In the genomic region with DNA sequence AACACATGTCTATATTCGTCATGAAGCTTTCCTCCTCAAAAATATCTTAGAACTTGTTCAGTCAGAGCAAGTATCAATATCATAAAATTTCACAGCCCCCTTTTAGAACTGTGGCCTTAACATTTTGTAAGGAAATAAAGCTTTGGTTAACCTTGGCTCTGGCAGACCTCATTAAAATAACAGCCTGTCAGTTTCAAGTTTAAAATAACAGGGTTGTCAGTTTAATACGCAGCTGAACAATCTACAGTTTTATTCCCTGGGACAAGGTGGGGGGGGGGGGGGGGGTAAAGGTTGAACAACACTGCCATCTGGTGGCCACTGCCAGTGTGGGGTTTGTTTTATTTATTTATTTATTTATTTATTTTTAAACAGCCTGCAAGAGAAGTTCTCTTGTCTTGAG, we compare ENCODE assay signal across 9 mouse cellular contexts.
DNase-seq lines count a peak whose midpoint lies in the region; ATAC-seq and TF ChIP-seq lines count a peak whose summit lies in the region.
"Had no signal": no experiment of that assay in that cellular context is flagged by ENCODE, and none has a peak within 500 bp of the region (broad histone marks: within the 10 kb centered on the region; RNA-seq: fewer than 3 reads in every experiment).

No protein-coding gene starts in this region.

- no peaks in the 10 kb centered on the region for H3K9me3 ChIP-seq in midbrain, postnatal 0 days (ENCODE audit: low read length)
- H3K9me3 ChIP-seq: liver, embryonic 15.5 days had no signal

- peak; percentile 28 for DNase-seq in left cerebral cortex, postnatal 4 days
- DNase-seq in left cerebral cortex, postnatal 10 days (ENCODE audit: extremely low spot score in 1 of 2, low spot score in 2 of 2), result no peak
- peak; percentile 45 for DNase-seq in MN1 (ENCODE audit: low spot score)
- DNase-seq in adrenal gland, postnatal 36 days, result peak; percentile 39 to 51
- DNase-seq in heart, postnatal 4 days, result peak; percentile 63
- peak; percentile 61 for DNase-seq in midbrain, postnatal 0 days (ENCODE audit: low spot score)
- no peak for DNase-seq in layer of hippocampus, adult 11-12 months (ENCODE audit: low spot score)
- no peak for DNase-seq in left cerebral cortex, postnatal 25 days (ENCODE audit: low spot score in 2 of 2)

- no peaks in the 10 kb centered on the region for H3K4me1 ChIP-seq in midbrain, postnatal 0 days (ENCODE audit: insufficient read depth, low read length)
- H3K4me1 ChIP-seq: liver, embryonic 15.5 days had no signal

- ATAC-seq in midbrain, postnatal 0 days (ENCODE audit: low FRiP score), result no peak

- no peak overlapping the region for H3K27ac ChIP-seq in midbrain, postnatal 0 days (ENCODE audit: low read depth, low read length)
- H3K27ac ChIP-seq: liver, embryonic 15.5 days had no signal

- TF ChIP-seq CTCF in midbrain, postnatal 0 days (IDR thresholded peaks at IDR 0.05), result peak; percentile 67

- H3K36me3 ChIP-seq in midbrain, postnatal 0 days (ENCODE audit: insufficient read depth, low read length), result no peaks in the 10 kb centered on the region
- H3K36me3 ChIP-seq: liver, embryonic 15.5 days had no signal

- WGBS in midbrain, postnatal 0 days, result 17% methylated on average over 2 of the region's 2 CpGs

- H3K27me3 ChIP-seq in midbrain, postnatal 0 days (ENCODE audit: insufficient read depth, low read length), result no peaks in the 10 kb centered on the region
- H3K27me3 ChIP-seq: liver, embryonic 15.5 days had no signal

- intact Hi-C loops in left cerebral cortex, postnatal 4 days (cut with DNase I), result loop anchor here (10.0 kb wide), 1 partner anchor 1014 kb away; the partner anchor contains the start of gene Gpc6
- intact Hi-C loops in left cerebral cortex, postnatal 10 days (cut with DNase I), result no loop called here
- intact Hi-C loops in left cerebral cortex, postnatal 25 days (cut with DNase I), result loop anchor here (10.0 kb wide), 2 partner anchors 834 to 1384 kb away; no protein-coding TSS in a partner anchor

- no peak overlapping the region for H3K4me2 ChIP-seq in midbrain, postnatal 0 days (ENCODE audit: low read depth, low read length, poor library complexity, severe bottlenecking)
- H3K4me2 ChIP-seq: liver, embryonic 15.5 days had no signal

- no peak overlapping the region for H3K9ac ChIP-seq in midbrain, postnatal 0 days (replicated peaks; ENCODE audit: low read length, poor library complexity, severe bottlenecking)
- H3K9ac ChIP-seq: liver, embryonic 15.5 days had no signal

- H3K4me3 ChIP-seq in midbrain, postnatal 0 days (ENCODE audit: low read depth, low read length), result no peak overlapping the region
- H3K4me3 ChIP-seq: liver, embryonic 15.5 days had no signal

Comparison
In these comparisons a context has a peak if more than half of its experiments do, and no peak if none do; other contexts are left out.
1. DNase-seq: peak in left cerebral cortex, postnatal 4 days (single experiment), MN1 (single experiment), adrenal gland, postnatal 36 days (2 of 2), heart, postnatal 4 days (single experiment) and midbrain, postnatal 0 days (single experiment); none in left cerebral cortex, postnatal 10 days (0 of 2), layer of hippocampus, adult 11-12 months (single experiment) and left cerebral cortex, postnatal 25 days (0 of 2).